Mouse (Mus musculus) spleen, adult 2 months (tissue): Measurements from ENCODE around the gene Prkar2b.

Source experiments
- CTCF ChIP-seq: fragments of 200-500 bp; IDR thresholded peaks from 2 replicates; pipeline ENCODE4 v1.5.1; 2011; ENCODE audit warnings: mild to moderate bottlenecking, inconsistent platforms; ENCODE audit not compliant: insufficient read depth, insufficient read length, insufficient replicate concordance; ENCODE audit errors: extremely low read depth
- POLR2A ChIP-seq: fragments of 200-500 bp; IDR thresholded peaks from 2 replicates; pipeline ENCODE4 v1.6.1; 2011; ENCODE audit warnings: low read depth, low read length, inconsistent platforms

- no peak for TF ChIP-seq POLR2A
- TF ChIP-seq CTCF = no peak
Observed at GRCm38 (mm10) chr12:31998706-31999105, 62.4 kb downstream of the Prkar2b start.
